Mouse (Mus musculus) heart, postnatal 14 days (tissue): ENCODE results near the gene Gm47969. TPM values are rescaled to one million over a fixed set of nuclear protein-coding genes. Genes with fewer than 3 reads are reported as not detected.
"Not testable (repeated sequence)": the region's sequence is repeated elsewhere in the genome, so short reads cannot be mapped to it uniquely, and the experiment has no call there.

Experiments
- DNase-seq, 2 experiments: peaks; one replicate each; pipeline ENCODE4 v3.0.0; 2021 to 2022
- intact Hi-C: fragments of 180-260 bp; cut with DNase I; formaldehyde crosslinking; loops from one replicate; pipeline ENCODE4 v1.15.1; 2025
- long read RNA-seq, 2 experiments: library from polyadenylated mRNA; stranded (forward); transcript quantifications; one replicate each; pipeline ENCODE4 v2.0.0; 2021
- total RNA-seq, 2 experiments: library from RNA; stranded (reverse); gene quantifications; 2 replicates each; pipeline ENCODE4 v1.2.3; 2021

The Gm47969 gene
- not detected for total RNA-seq
- long read RNA-seq, experiment 1 = 0 reads
- long read RNA-seq, experiment 2 = 0 reads

DNA sequence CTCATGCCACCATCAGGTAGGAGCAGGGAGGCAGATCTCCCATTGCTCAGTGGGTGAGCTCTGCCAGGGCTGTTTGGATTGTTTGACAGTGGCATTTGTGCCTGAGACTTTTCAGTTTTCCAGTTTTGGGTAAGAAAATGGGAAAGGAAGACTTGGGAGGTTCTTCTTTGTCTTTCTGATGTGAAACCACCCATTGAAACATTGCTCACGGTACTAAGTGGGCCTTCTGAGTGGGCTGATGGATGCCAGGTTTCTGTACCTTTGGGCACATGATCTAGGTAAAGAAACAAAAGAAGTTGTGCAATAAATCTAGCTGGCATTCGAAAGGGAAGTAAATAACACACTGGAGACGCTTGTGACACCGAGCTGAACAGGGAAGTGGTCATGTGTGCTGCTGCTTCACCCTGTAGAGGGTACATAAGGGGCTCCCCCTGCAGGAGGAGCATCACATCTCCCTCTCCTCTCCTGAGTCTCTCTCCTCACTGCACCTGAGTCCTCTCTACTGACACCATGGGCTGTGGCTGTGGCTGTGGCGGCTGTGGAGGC, at the start of gene Gm47969:
Gene Gm47969, plus strand, starts transcription at position 51 of the 546 bp plus-strand sequence.
- intact Hi-C loops = no loop called here
- DNase-seq = no peak

DNA sequence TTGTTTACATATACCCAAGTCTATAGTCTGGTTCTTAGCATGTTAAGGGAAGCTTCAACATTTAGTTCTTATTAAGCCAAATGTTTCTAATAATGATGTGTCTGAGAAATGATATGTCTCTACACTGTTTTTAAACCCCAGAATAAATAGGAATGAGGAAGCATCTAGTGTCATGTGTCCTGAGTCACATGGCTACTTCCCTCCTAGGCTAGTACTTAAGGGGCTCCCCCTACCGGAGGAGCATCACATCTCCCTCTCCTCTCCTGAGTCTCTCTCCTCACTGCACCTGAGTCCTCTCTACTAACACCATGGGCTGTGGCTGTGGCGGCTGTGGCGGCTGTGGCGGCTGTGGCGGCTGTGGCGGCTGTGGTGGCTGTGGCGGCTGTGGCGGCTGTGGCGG, 44.4 kb upstream of the Gm47969 start, which contains the start of gene Gm47959:
Gene Gm47959, plus strand, starts transcription at position 243 of the 400 bp plus-strand sequence.
- intact Hi-C loops, DNase-seq: not testable (repeated sequence)

DNA sequence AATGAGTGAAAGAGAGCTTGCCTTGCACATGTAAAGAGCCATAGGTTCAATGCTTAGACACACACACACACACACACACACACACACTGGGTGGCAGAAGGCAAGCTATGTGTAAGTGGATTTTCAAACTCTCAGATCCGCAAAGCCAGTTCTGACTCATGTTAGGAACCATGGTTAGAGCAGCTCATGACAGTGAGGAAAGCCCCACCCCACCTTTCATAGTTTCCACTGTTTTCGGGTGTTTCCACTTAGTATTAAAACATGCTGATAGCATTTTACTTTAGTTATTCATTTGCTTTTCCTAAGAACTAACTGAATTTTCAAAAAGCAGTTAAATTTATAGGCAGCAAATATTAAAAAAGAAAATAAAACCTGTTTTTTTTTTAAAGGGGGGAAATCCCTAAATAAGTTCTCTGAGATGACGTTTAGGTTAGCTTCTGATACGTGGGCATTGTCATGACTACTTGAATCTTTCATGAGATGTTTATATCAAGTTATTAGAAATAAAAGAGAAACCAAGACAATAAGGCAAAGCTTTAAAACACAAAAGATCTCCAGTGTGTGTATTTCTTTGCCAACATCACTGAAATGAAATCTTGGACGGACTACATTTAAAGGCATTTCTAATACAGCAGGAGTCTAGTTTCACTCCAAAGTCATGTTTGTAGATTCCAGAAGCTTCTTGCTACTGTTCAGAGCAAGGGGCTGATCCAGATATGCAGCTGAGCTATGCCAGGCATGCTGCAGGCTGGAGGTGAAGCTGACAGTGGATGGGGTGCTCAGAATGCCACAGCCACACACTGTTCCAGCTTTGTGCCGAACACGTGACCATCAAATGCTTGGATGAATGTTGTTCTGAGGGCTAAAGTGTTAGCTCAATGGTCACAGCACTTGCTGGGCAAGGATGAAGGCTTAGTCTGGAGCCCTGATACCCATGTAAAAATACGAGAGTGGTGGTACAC, 38.2 kb upstream of the Gm47969 start:
- DNase-seq = no peak
- intact Hi-C loops = no loop called here

DNA sequence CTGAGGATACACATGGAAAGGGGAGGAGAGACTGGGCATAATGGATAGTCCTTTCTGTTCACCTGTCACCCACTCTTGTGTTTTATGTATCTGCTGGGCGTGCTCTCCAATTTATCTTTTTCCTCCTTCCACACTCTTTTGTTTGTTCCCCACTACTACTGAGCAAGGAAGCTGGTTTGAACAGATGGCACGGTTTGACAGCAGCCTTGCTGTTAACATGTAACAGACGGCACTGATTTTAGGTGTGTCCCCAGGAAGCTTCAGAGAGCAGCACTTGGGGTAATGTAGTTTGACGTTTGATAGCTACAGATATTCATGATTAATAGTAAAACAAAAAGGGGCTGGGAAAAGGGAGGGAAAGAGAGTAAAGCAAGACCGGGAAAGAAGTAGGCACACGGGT, 37.3 kb upstream of the Gm47969 start:
- no peak for DNase-seq
- intact Hi-C loops = no loop called here

DNA sequence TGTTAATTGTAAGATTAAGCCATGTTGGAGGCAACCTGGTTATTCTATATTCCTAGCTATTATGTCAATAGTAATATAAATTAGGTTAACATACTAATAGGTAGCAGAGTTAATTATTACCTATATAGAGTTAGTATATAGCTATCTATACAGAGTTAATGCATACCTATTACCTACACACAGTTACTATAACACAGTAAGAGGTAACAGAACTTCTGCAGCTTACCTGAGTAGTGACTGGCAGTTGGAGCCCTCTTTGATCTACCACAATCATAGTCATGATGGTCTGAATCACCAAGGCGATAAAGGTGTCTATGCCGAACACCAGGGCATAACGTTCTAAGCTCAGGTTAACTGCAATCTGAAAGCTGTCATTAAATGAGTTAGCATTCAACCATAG, 30.3 kb upstream of the Gm47969 start:
- no peak for DNase-seq
- intact Hi-C loops = no loop called here

DNA sequence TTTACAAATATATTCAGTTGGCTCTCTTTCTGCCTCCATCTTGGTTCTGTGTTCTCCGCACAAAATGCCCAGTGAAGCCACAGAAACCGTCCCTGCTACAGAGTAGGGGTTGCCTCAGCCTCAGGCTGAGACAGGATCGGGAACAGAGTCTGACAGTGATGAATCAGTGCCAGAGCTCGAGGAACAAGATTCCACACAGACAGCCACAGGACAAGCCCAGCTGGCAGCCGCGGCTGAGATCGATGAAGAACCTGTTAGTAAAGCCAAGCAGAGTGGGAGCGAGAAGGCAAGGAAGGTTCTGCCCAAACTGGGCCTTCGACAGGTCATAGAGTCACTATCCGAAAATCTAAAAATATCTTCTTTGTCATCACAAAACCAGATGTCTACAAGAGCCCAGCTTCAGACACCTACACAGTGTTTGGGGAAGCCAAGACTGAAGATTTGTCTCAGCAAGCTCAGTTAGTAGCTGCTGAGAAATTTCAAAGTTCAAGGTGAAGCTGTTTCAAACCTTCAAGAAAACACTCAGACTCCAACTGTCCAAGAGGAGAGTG, 29.3 kb upstream of the Gm47969 start:
- DNase-seq = no peak
- intact Hi-C loops = no loop called here

DNA sequence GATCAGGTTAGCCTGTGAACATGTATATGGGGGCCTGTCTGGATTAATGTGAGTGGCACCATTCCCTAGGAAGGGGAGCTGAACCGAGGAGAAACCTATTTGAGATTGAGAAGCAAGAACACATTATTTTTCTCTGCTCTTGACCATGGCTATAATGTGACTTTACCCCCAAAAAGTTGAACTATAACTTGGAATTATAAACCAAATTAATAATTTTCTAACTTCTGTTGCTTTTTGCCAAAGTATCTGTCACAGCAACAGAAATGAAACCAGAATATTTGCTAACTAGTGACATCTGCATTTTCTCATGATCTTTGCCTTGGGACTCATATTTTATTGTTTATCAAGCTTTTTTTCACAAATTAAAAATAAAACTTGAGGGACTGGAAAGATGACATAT, 28.2 kb upstream of the Gm47969 start:
- no peak for DNase-seq
- intact Hi-C loops = no loop called here

DNA sequence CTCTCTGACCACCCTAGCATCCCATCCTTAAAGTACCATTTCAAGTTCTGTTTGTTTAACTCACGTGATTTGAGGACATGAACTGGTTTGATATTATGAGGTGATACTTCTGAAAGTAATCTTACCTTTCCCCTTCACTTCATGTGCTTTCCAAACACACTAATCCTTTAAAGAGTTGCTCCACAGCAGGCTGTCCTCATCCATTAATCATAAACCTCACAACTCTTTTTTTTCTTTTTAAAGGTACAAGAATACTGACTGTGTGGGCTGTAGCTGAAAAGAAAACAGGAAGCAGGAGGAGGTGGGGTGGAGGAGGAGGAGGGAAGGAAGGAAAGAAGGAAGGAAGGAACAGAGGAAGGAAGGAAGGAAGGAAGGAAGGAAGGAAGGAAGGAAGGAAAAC, 12.8 kb upstream of the Gm47969 start:
- no peak for DNase-seq
- intact Hi-C loops = no loop called here

DNA sequence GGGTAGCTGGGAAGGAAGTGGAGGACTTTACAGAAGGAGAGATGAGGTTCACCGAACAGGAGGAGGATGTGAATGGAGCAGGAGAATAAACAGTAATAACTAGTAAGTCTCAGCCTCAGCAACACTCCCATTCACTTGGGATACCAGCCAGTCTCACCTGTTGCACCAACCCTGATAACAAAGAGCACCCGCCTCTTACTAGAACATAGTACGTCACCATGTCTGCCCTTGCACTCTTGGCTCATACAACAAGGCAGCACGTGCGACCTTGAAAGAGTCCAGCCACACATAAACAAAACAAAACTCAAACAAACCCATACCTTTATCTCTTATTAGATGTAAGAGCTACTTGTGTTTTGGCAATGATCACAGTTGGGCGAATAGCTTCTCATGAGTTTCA, 12.2 kb upstream of the Gm47969 start:
- DNase-seq = no peak
- intact Hi-C loops = no loop called here

DNA sequence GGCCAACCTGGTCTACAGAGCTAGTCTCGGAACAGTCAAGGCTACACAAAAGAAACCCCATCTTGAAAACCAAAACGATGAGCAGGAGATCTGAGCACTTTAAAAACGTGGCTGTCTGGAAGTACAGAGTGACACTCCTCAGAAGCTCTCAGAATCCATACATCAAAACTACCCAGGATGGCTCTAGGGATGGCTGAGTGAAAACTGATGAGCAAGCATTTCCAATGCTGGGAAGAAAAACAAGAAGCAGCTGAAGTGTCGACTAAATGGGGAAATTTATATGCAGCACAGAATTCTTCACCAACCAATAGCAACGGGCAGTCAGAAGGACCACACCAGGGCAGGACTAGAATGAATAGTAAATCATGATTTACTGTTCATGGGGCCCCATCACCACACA, 10.2 kb upstream of the Gm47969 start:
- intact Hi-C loops = no loop called here
- no peak for DNase-seq

DNA sequence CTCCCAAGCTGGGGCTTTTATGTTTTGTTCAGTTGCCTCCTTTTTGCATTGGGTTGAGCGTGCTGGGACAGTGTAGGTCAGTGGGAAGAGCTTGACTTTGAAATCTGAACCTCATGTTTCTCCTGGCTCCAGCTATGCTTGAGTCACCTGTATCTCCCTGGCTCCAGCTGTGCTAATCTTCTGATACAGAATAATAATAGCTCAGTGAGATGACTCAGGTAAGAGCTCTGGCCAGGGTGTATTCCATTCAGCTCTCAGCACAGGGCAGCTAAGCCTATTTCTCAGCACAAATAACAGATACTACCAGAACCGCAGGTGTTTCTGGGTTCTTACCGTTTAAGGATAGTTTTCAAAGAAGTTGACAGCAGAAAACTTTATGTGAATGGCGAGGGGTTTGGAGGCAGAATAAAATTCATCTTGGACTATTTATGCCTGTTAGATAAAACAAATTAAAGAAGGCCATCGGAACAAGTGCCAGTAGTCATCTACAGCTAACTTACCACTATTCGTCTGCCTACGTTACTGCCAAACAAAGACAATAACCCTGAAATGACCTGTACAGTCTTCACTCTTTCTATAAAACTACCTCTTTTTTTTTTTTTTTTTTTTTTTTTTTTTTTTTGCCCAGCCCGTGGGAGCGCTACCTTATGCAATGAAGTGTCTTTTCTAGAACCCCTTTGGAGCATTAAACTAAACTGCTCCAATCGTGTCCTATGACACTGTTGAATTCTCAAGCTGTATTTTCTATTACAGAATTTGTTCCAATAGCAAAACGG, 7.7 kb upstream of the Gm47969 start:
- intact Hi-C loops = no loop called here
- DNase-seq = no peak

DNA sequence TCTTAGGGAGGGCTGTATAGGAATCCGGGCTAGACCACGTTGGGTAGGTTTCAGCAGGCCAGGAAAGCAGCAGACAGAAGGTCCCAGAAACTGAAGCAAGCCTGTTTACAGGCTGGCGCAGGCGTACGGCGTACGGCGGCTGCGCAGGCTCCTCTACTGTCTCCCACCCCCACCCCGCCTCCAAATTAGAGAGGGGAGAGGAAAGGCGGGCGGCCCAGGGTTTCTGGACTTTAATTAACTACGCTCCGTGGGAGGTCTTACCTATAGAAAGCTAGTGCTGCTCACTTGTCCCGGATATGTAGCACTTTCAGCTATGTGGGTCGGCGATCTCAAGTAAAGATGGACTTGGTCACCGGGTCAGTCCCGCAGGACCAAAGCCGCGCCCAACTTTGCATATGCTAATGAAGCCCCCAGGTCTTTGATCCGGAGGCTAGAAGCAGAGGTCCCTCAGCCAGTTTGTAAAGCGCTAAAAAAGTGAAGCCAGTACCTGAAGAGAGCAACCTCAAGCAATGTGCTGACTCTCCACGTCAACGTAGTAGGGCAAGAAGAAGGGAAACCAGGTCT, 6.5 kb upstream of the Gm47969 start, which contains the start of gene Slc19a3:
Gene Slc19a3, minus strand, starts transcription at position 340 of the 564 bp plus-strand sequence.
- intact Hi-C loops = no loop called here
- DNase-seq = peak; percentile 29 to 37

DNA sequence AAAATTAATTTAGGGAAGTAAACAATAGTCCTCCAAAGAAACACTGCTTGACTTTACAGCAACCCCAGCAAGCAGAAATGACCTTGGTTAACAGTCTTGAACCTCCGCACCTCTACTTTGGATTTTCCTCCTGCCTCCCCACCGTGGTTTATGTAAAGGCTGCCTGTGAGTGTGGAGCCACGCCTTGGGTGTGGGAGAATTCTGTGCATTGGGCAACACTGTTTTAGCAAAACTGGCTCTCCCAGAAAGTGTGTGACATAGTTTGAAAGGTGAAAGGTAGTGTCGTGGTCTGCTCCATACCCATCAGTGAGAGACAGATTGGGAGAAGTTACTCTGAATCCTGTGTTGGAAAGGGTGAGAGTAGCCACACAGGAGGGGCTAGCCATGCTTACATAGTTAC, 5.7 kb upstream of the Gm47969 start:
- intact Hi-C loops = no loop called here
- no peak for DNase-seq

DNA sequence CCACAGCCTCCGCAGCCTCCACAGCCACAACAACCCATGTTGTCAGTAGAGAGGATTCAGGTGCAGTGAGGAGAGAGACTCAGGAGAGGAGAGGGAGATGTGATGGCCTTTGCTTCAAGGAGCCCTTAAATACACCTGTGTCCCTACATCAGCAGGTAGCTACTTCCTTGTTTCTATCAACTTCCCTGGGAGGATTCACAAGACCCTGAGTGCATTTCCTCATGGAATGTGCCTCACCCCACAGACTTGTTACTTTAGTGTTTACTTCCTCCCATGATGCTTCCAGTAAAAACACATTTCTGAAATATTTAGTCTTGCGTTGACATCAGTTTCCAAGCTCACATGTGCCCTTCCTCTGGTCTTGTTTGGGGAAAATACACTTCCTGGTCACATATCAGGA, 2.4 kb upstream of the Gm47969 start, which contains the start of gene Krtap28-10:
Gene Krtap28-10, minus strand, starts transcription at position 101 of the 400 bp plus-strand sequence.
- no peak for DNase-seq
- intact Hi-C loops = no loop called here

DNA sequence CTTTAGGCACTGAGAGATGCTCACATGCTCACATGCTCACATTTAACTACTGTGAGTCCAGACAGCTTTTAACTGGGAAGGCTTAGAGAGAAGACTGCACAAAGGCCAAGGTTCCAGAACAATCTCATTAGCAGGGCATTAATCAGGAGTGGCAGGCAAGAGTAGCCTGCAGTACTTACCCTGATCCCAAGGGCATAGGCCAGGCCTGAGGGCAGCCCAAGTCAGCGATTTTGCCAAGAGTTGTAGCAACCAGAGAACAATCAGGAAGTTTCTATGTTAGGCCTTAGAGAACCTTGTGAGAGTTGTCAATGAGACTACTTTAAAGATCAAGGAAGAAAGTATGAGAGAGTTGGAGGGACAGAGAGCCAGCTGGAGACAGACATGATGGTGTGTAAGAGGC, 13.7 kb downstream of the Gm47969 start:
- DNase-seq = no peak
- intact Hi-C loops = no loop called here

DNA sequence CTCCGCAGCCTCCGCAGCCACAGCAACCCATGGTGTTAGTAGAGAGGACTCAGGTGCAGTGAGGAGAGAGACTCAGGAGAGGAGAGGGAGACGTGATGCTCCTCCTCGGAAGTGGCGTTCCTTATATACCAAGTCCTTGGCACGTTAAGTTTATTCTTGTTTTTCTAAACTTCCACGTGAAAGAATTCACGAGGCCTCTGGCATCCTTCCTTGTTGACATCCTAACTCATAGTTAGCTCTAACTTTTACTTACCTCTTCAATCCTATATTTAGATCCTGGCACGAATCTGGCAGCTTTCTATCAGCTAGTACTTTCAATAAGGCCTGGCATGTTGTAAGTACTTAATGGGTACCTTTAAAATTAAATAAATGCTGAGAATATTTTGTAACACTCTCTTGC, 14.5 kb downstream of the Gm47969 start, which contains the start of gene A030005K14Rik:
Gene A030005K14Rik, minus strand, starts transcription at position 101 of the 400 bp plus-strand sequence.
- intact Hi-C loops = no loop called here
- DNase-seq = no peak

DNA sequence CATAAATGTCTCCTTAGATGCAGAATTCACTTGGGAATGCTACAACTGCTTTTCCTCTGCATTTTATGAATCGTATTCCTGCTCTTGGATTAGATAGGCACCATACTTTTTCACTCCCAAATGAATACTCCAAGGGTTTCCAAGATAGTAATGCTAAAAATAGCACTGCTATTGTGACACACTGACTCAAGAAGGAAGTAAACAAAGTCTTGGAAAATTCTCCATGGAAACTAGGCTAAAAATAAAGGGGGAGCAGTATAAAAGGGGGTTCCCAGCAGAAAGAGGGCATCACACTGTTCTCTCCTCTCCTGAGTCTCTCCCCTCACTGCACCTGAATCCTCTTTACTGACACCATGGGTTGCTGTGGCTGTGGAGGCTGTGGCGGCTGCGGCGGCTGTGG, 15.9 kb downstream of the Gm47969 start, which contains the start of gene Krtap28-13:
Gene Krtap28-13, plus strand, starts transcription at position 288 of the 400 bp plus-strand sequence.
- no peak for DNase-seq
- intact Hi-C loops = no loop called here

DNA sequence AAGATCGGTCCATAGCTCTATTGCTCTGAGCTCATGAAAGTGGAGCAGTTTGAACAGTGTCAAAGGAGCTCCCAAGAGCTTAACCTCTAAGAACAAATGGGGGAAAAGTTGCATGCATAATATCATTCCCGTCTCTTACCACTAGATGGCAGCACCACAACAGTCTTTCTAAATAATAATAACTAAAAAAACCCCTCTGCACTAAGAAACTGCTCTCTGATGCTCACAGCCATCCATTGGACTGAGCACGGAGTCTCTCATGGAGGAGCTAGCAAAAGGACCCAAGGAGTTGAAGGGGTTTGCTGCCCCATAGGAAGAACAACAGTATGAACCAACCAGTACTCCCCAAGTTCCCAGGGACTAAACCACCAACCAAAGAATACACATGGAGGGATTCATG, 20.1 kb downstream of the Gm47969 start:
- intact Hi-C loops = loop anchor here (5.0 kb wide), 2 partner anchors 122 to 652 kb away; no protein-coding TSS in a partner anchor
- peak in 1 of 2 experiments; percentile 35 for DNase-seq

DNA sequence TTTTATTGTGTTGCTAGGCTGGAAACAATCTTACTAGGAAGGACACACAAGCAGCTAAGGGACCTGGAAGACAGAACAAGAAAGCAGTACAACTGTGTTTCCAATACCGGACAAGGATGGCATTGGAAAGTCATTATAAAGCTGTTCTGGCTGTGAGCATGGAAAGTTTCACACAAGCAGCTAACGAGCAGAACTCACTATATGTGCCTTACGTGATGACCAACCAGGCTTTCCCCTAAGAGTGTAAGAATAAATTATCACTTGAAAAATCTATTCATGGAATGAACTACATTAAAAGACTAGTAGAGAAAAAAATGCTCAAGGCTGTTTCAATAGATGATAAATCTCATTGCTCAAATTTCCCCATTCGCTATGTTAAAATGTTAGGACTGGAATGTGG, 21.8 kb downstream of the Gm47969 start:
- intact Hi-C loops = loop anchor here (5.0 kb wide), 2 partner anchors 121 to 651 kb away; no protein-coding TSS in a partner anchor
- DNase-seq = no peak

DNA sequence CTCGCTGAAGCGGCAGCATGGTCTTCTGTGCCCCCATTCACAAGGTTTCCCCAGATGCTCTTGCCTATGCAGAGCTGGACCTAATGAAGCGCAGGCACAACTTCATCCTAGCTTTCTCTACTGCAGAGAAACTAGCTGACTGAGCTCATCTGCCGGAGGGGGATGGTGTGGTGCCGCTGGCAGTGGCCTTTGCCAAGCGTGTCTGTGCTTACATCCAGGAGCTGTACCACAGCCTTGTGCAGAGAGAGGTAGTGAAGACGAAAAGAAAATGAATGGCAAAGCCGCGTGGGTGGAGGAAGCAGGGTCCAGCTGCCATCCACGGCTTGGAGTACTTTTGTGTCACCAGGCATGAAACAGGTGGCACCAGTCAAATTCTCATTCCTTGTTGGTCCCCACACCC, 22.5 kb downstream of the Gm47969 start:
- intact Hi-C loops = loop anchor here (5.0 kb wide), 2 partner anchors 120 to 650 kb away; no protein-coding TSS in a partner anchor
- no peak for DNase-seq
